Mouse (Mus musculus) heart, adult 18-20 months (tissue): ENCODE measurements around the gene Smok3b. TPM values are rescaled to one million over a fixed set of nuclear protein-coding genes. Genes with fewer than 3 reads are reported as not detected.

ENCODE experiments used
- DNase-seq, 2 experiments: peaks; one replicate each; pipeline ENCODE4 v3.0.0; 2021 to 2022; ENCODE audit warnings: mixed read lengths in 1 of 2
- total RNA-seq, 2 experiments: library from RNA; stranded (reverse); gene quantifications; 2 replicates each; pipeline ENCODE4 v1.2.3; 2021

Gene Smok3b
- total RNA-seq, 2 experiments from 2014 or later = not detected

- DNase-seq = peak in 1 of 2 experiments; percentile 18
These were observed 64.2 kb downstream of the Smok3b start for GRCm38 (mm10) chr5:138085421-138085911.

- DNase-seq = no peak
These were observed 65.6 kb downstream of the Smok3b start for GRCm38 (mm10) chr5:138086842-138087241.

- DNase-seq = no peak
These were observed 67.1 kb downstream of the Smok3b start for GRCm38 (mm10) chr5:138088366-138088765.

GRCm38 (mm10) chr5:138089108-138089551, 67.9 kb downstream of the Smok3b start:
- no peak for DNase-seq

GRCm38 (mm10) chr5:138090271-138090670, 69.0 kb downstream of the Smok3b start:
- DNase-seq = no peak

GRCm38 (mm10) chr5:138090737-138091136, 69.5 kb downstream of the Smok3b start:
- DNase-seq = no peak

GRCm38 (mm10) chr5:138092771-138093170, 71.5 kb downstream of the Smok3b start:
- no peak for DNase-seq

- no peak for DNase-seq
These were observed 73.2 kb downstream of the Smok3b start for GRCm38 (mm10) chr5:138094474-138094873.

Other genes starting within 250 kb of the Smok3b start
- 10 to 100 TPM in 1 of 2 experiments, 1 to 10 TPM in 1; 9.9 to 12.0 TPM for gene Ppp1r35, start 242.6 kb upstream of the Smok3b start, total RNA-seq
- gene Mepce, start 233.8 kb upstream of the Smok3b start, total RNA-seq = 10 to 100 TPM; 24.2 to 28.7 TPM
- under 1 TPM; 0.22 to 0.72 TPM for gene Zcwpw1, start 233.6 kb upstream of the Smok3b start, total RNA-seq
- 1 to 10 TPM; 1.5 to 1.7 TPM for gene Pilra, start 185.1 kb upstream of the Smok3b start, total RNA-seq
- gene Pilrb1, start 163.3 kb upstream of the Smok3b start, total RNA-seq = 1 to 10 TPM; 1.3 to 2.3 TPM
- under 1 TPM in 1 of 2 experiments, not detected in 1; 0.74 TPM for gene Pilrb2, start 149.6 kb upstream of the Smok3b start, total RNA-seq
- gene Cyp3a13, start 99.8 kb upstream of the Smok3b start, total RNA-seq = under 1 TPM; 0.21 to 0.25 TPM
- under 1 TPM; 0.15 to 0.26 TPM for gene Gjc3, start 58.3 kb upstream of the Smok3b start, total RNA-seq
- not detected for gene Azgp1, start 39.9 kb upstream of the Smok3b start, total RNA-seq
- gene Smok3a, start 168 bp upstream of the Smok3b start, total RNA-seq = not detected
- gene Smok3c, start 31.8 kb downstream of the Smok3b start, total RNA-seq = not detected
- 10 to 100 TPM; 14.3 to 17.3 TPM for gene Zkscan1, start 63.7 kb downstream of the Smok3b start, total RNA-seq
- 10 to 100 TPM; 11.4 to 13.6 TPM for gene Zscan21, start 95.5 kb downstream of the Smok3b start, total RNA-seq
- 1 to 10 TPM; 6.8 to 8.0 TPM for gene Zfp113, start 134.3 kb downstream of the Smok3b start, total RNA-seq
- 100 to 1,000 TPM; 123 to 129 TPM for gene Cops6, start 139.6 kb downstream of the Smok3b start, total RNA-seq
- 1 to 10 TPM; 6.4 to 7.9 TPM for gene Ap4m1, start 150.6 kb downstream of the Smok3b start, total RNA-seq
- gene Mcm7, start 151.0 kb downstream of the Smok3b start, total RNA-seq = 10 to 100 TPM in 1 of 2 experiments, 1 to 10 TPM in 1; 9.3 to 11.6 TPM
- 10 to 100 TPM; 29.6 to 34.7 TPM for gene Taf6, start 166.0 kb downstream of the Smok3b start, total RNA-seq
- 1 to 10 TPM; 6.3 to 6.9 TPM for gene Cnpy4, start 166.1 kb downstream of the Smok3b start, total RNA-seq
- gene Mblac1, start 172.9 kb downstream of the Smok3b start, total RNA-seq = 1 to 10 TPM; 1.9 to 2.8 TPM
- under 1 TPM; 0.47 to 0.57 TPM for gene Nxpe5, start 204.5 kb downstream of the Smok3b start, total RNA-seq
- 10 to 100 TPM; 58.7 to 64.6 TPM for gene Lamtor4, start 234.1 kb downstream of the Smok3b start, total RNA-seq
- 1 to 10 TPM; 3.2 to 4.2 TPM for gene BC037034, start 242.6 kb downstream of the Smok3b start, total RNA-seq